Mouse (Mus musculus) liver, embryonic 14.5 days (tissue): ENCODE measurements around the gene Hmgxb4.

ENCODE experiments used
- CTCF ChIP-seq: IDR thresholded peaks from 2 replicates; pipeline ENCODE4 v1.5.1; 2016; ENCODE audit warnings: antibody characterized with exemption, low read depth, control low read depth
- EP300 ChIP-seq: IDR thresholded peaks from 2 replicates; pipeline ENCODE4 v1.6.1; 2016; ENCODE audit warnings: antibody characterized with exemption, low read depth

DNA sequence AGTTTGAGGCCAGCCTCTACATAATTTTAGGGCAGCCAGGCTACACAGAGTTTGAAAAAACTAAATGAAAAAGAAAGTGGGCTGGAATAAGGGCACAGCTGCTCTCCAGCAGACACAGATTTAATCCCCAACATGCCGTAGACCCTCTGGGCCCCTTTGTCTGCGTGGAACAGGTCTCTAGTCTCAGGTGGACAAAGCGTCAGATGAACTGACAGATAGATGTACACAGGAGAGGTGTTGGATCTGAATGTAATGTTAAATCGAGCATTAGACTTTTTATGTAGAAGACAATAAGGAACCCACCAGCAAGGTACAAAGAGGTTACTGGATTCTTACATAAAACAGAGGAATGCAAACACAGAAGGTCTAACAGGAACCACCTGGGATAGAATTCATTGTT is 32.7 kb downstream of the Hmgxb4 start:
- TF ChIP-seq EP300: no peak
- TF ChIP-seq CTCF: no peak
